Mouse (Mus musculus) MEL (cell line): ENCODE data around the gene Pipox.

ENCODE experiments used
- EP300 ChIP-seq, 2 experiments: IDR thresholded peaks; 2 replicates each; pipeline ENCODE4 v1.6.1; 2011; ENCODE audit warnings: improper control_type of control experiment in 2 of 2, low read length in 2 of 2, low read depth in 1 of 2, mild to moderate bottlenecking in 1 of 2
- ZNF384 ChIP-seq: IDR thresholded peaks from 2 replicates; pipeline ENCODE4 v1.6.1; 2012; ENCODE audit warnings: low read depth, mild to moderate bottlenecking, inconsistent platforms, low read length, improper control_type of control experiment

GRCm38 (mm10) chr11:77836290-77836689 is 57.6 kb downstream of the Pipox start:
- TF ChIP-seq EP300 (IDR thresholded peaks at IDR 0.05; ENCODE audit: low read depth in 1 of 2, low read length in 2 of 2): no peak
- TF ChIP-seq ZNF384: no peak
